Mouse (Mus musculus) urinary bladder, postnatal 36 days (tissue): ENCODE measurements around the gene Igfals.
A peak's percentile ranks its signal among the peaks of the same experiment; 100 is the strongest.

Source experiments
- DNase-seq, 2 experiments: peaks; one replicate each; pipeline ENCODE4 v3.0.0; 2022; ENCODE audit warnings: low spot score in 2 of 2, mixed read lengths in 1 of 2

Gene Igfals

GRCm38 (mm10) chr17:24894061-24894994 is 28.5 kb downstream of the Igfals start:
- no peak for DNase-seq

GRCm38 (mm10) chr17:24894995-24895547 is 29.3 kb downstream of the Igfals start, which contains the start of the genes Eme2 and Mrps34:
Gene Eme2, minus strand, starts transcription at chr17:24895087.
Gene Mrps34, plus strand, starts transcription at chr17:24895116.
- peak; percentile 79 to 84 for DNase-seq

DNA sequence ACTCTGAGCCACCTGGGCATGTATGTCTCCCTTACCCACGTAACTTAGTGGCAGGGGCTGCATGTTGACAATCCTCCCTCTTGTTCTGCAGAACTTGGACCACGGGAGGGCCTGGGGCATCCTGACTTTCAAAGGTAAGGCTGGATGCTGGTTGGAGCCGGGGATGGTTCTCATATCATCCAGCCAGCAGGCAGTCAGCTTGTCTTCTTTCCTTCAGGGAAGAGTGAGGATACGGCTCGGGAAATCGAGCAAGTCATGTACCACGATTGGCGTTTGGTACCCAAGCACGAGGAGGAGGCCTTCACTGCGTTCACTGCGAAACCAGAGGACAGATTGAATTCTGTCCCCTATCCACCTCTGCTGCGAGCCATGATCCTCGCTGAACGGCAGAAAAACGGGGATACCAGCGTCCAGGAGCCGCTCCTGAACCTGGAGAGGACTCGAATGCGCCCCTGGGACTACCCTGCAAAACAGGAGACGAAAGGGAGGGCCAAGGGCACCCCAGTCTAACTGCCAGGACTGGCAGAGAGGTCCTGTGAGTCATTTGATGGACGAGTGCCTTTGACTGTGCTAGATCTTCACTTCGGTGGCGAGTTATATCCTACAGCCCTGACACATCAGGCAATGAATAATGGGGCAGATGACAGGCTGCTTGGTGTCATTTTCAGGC is 29.9 kb downstream of the Igfals start:
- no peak for DNase-seq

DNA sequence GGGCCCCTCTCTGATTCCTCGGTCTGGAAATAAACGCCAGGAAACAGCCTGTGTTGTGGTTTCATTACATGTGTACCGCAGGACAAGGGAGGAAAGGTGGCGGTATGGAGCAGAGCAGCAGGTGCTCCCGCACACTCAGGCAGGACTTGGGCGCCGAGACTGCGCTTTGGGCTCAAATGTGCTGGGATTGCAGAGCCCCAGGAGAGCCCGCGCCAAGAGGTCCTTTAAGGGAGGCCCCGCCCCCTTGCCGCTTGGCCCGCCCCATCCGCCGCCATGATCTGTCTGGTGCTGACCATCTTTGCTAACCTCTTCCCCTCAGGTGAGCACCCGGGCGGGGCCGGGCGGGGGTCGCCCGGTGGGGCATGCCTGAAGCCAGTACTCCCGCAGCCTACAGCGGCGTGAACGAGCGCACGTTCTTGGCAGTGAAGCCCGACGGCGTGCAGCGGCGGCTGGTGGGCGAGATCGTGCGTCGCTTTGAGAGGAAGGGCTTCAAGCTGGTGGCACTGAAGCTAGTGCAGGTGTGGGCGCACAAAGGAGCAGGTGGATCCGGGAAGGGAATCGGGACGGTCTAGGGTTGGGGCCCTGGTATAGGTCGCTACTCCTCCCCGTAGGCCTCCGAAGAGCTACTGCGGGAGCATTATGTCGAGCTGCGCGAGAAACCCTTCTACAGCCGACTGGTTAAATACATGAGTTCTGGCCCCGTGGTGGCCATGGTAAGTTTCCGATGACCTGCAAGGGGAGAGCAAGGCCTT is 30.6 kb downstream of the Igfals start, which contains the start of gene Nme3:
Gene Nme3 (plus strand): TSS at position 260 of the 752 bp plus-strand sequence.
- DNase-seq = peak; percentile 61 to 79

DNA sequence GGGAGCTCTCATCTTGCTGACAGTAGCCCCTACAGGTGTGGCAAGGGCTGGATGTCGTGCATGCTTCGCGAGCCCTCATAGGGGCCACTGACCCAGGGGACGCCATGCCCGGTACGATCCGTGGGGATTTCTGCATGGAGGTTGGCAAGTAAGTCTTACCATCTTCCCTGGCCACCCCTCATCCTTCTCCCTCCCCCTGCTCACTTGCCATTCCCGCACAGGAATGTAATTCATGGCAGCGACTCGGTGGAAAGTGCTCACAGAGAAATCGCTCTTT is 31.1 kb downstream of the Igfals start:
- DNase-seq = no peak

DNA sequence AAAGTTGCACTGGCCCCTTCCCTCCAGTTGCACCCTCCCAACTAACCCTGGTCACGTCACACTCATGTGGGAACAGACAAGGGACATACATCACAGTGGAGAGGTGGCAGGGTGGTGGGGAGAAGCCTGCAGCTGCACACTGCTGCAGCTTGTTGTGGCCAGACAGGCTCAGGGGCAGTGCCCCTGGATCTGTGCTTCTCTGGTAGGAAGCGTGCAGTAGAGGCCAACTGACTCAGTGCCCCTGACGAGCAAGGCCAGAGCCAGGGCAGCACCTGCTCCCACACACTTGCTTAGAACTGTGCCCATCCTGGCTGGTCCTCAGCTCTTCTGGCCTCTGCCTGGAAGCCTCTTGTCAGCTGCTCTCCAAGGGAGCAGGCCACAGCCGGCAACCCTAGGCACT is 31.8 kb downstream of the Igfals start:
- no peak for DNase-seq

- no peak for DNase-seq
Observed at GRCm38 (mm10) chr17:24898041-24898854, 32.5 kb downstream of the Igfals start.

- DNase-seq = no peak
Observed at GRCm38 (mm10) chr17:24899153-24899552, 33.4 kb downstream of the Igfals start.

DNA sequence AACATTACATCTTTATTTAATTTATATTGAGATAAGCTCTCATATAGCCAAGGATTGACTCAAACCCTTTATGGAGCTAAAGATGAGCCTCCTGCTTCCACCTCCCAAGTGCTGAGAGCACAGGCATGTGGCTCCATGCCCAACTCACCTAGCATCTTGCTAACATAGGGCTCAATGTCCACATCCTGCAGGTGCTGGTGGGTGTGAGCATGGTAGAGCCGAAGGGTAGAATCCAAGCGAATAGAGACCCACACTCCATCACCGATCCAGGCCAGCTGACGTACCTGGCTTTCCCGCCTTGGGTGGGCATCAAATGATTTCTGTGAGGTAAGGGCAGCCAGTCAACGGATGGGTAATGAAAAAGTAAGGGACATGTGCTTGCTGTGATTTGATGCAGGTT is 34.2 kb downstream of the Igfals start:
- DNase-seq = no peak

GRCm38 (mm10) chr17:24902124-24902523 is 36.3 kb downstream of the Igfals start:
- DNase-seq = no peak

DNA sequence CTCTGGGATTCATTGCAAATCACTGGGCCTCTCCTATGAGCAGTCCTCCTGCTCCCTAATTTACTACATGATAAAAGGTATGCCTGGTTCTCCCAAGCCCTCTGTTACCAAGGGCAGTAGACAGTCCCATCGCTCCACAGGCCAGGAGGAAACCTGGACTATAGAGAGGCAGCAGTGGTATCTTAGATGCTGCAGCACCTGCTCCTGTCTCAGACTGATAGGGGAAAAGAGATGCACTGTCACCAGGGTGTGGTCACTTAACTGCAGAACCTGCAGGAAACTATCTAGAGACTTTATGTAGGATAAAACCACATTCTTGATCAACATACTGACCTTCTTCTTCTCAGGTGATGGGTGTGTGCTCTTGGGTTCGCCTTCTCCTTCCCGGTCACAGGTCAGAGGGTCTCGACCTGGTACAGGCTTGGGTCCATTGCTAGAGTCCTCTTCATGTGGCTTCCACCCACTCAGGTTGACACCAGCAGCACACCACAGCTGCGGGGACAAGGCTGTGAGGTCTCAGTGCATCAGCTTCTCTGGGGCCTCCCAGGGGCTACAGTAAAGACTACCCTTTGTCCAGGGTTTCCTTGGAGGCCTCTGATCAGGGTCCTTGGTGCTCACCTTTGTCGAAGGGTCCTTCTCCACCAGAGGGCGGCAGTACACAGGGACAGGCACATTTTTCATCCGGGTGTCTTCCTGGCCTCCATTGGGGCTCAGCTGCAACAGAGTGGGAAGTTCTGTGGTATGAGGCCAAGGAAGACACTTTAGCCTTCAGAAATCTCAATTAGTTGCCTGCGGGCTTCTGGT is 37.1 kb downstream of the Igfals start:
- DNase-seq = no peak

- DNase-seq = no peak
Observed at GRCm38 (mm10) chr17:24903767-24904166, 38.0 kb downstream of the Igfals start.

DNA sequence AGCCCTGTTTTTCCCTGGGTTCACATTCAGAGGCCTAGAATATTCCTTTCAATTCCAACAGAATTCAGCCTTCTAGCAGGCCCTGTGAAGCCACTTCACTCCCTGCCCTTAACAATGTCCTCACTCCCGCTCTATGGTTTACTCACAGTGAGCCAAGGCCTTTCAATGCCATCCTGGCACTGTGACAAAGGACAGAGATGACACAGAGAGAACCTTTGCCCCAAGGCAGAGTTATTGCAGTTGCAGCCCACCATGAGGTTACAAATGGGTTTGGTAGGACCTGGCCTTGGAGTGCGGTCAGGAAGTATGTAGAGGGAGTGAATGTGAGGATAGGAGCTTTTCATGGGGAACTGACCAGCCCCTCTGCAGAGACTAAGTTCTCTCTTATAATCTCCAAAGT is 41.8 kb downstream of the Igfals start:
- DNase-seq = no peak

- no peak for DNase-seq
Observed at GRCm38 (mm10) chr17:24913984-24914383, 48.2 kb downstream of the Igfals start.

DNA sequence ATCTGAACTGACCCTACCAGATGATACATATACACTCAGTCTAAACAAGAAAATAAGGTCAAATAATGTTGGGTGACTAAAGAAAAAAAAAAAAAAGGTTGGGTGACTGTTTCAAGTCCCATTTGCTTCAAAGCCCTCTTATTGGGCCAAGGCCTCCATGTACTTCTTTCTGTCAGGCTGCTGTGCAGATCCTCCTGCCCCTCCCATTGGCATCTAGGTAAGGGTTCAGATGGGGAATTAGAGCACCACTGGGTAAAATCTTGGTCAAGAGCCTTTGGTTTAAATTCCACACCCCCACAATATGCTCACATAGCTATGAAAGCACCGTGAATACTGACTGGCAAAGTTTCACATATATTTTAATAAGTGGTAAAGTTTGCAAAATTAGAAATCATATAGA is 57.4 kb downstream of the Igfals start:
- no peak for DNase-seq

DNA sequence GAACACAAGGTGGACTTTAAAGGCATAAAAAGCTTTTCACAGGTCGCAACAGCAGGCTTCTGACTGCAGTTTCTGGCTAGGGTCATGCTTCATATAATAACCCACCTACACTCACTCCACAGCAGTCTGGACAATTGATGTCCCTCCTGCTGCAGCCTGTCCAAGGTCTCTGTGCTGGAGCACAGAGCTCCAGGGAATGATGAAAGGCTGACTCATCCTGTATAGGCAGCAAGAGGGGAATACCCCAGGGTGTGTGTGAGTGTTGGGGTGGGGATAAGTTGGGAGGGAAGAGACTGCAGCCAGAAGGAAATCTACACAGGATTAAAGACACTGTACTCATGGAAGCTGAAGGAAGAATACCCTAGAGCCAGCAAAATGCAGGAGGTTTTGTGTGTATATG is 63.7 kb downstream of the Igfals start:
- DNase-seq = no peak
